Mouse (Mus musculus): ENCODE results near the gene Traf6. TPM values are rescaled to one million over a fixed set of nuclear protein-coding genes. Genes with fewer than 3 reads are reported as not detected.
A peak's percentile ranks its signal among the peaks of the same experiment; 100 is the strongest.

Gene Traf6
- 10 to 100 TPM in 1 of 4 experiments, 1 to 10 TPM in 3; 8.7 to 10.3 (median 9.0) TPM for total RNA-seq (2022)

GRCm38 (mm10) chr2:101678236-101679021 is at the start of gene Traf6:
TSS of gene Traf6 (plus strand) at chr2:101678429.
- DNase-seq (ENCODE audit: low spot score) = peak; percentile 85

DNA sequence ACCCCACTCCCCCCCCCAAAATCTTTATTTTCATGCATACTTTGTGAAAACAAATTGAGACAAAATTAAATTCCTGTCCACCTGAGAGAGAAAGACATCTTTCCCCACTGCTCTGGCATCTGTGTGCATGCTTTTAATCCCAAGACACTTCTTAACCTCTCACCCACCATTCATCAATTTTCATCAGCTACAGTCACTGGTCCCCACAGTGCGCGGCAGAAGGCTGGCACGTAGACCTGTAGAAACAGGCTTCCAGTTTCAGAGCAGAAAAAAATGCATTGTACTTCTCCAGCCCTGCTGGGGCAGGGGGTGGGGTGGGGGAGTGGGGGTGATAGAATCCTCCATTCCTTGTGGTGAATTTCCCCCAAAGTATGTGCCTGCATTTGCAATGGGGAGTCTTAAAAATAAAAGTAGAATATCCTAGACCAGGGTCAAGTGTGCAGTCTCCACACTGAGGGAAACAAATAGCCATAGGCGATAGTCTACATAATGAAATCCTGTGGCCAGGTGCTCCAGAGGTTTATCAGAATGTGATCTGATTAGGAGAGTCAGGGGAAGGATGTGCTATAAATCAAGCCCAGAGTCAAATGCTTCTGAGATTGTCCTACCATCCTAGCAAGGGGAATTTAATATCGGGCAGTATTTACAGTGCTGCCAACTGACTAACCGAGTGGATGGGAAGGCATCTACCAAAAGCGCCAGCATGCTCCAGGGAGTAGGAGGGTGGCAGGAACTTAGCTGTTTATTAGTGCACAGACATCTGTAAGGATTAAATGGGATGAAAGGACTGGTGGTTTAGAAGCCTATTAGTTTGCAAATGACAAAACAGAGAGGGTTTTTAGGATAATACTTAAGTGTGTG is 39.0 kb upstream of the Traf6 start:
- DNase-seq (ENCODE audit: low spot score) = no peak

DNA sequence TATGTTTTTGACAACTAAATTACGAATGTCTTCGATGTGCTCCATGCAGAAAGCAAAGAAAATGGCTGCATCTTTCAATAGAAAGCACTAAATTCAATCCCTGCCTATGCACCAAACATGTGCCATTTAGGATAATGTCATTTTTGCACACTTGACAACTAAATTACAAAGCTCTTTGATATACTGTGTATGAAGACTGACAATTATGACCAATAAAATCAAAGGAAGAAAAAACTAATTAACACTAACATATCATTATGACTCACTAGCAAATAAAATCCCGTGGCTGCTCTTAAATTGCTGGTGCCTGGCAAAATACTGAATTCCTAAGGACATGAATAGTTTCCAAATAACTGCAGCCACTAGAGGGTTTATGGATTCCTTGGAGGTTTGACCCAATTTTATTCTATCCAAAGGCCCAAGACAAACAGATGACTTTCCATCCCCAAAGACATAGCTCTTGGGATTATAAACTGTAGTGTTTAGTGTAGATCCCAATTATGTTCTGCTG is 38.3 kb upstream of the Traf6 start:
- DNase-seq (ENCODE audit: low spot score) = no peak

GRCm38 (mm10) chr2:101645841-101646240 is 32.4 kb upstream of the Traf6 start:
- DNase-seq (ENCODE audit: low spot score) = no peak

GRCm38 (mm10) chr2:101648361-101648760 is 29.9 kb upstream of the Traf6 start:
- DNase-seq (ENCODE audit: low spot score) = no peak

GRCm38 (mm10) chr2:101649114-101649671 is 29.0 kb upstream of the Traf6 start, which contains the start of the genes Rag1 and B230118H07Rik:
TSS of gene Rag1 (minus strand) at chr2:101649501.
TSS of gene B230118H07Rik (minus strand) at chr2:101649532.
- DNase-seq (ENCODE audit: low spot score) = no peak

DNA sequence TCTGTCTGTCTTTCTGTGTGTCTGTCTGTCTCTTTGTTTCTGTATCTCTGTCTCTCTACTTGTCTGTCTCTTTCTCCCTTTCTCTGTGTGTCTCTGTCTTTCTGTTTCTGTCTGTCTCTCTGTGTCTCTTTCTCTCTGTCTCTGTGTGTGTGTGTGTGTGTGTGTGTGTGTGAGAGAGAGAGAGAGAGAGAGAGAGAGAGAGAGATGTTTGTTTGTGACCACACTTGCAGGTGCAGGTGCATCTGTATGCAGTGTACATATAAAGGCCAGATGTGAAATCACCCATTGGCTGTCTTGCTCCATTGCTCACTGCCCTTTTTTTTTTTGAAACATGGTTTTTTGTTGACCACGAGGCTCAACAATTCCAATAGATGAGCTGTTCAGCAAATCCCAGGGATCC is 27.8 kb upstream of the Traf6 start:
- no peak for DNase-seq (ENCODE audit: low spot score)

DNA sequence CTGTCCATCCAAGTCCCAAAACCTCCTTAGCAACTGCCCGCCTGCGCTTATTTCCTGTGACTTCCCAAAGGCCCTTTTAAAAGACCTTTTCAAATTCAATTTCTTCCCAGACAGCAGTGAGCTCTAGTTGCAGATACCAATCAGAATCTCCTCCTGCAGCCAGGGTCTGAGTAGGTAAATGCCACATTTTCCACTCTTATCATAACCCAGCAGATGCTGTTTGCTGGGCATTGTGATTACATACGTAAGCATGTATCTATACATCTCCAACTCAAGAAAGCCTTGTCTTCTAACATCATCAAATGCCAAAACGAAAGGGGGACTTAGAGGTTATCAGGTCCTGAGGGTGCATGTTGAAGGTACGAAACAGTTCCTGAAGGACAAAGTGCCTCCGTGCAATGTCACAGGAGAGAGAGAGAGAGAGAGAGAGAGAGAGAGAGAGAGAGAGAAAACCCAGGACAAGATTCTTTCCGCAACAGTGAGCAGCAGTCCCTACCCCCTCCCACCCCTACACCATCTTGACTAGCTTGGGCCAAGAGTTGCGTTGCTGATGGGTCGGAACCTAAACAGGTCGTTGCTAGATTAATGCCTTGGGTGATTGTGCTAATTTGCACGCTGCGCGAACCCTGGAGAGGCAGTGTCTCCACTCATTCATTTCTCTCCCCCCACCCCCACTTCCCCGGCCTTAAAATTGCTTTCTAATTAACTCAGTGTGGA is 25.9 kb upstream of the Traf6 start:
- DNase-seq (ENCODE audit: low spot score) = no peak

- peak; percentile 63 for DNase-seq (ENCODE audit: low spot score)
Observed at GRCm38 (mm10) chr2:101652921-101653597, 25.2 kb upstream of the Traf6 start.

DNA sequence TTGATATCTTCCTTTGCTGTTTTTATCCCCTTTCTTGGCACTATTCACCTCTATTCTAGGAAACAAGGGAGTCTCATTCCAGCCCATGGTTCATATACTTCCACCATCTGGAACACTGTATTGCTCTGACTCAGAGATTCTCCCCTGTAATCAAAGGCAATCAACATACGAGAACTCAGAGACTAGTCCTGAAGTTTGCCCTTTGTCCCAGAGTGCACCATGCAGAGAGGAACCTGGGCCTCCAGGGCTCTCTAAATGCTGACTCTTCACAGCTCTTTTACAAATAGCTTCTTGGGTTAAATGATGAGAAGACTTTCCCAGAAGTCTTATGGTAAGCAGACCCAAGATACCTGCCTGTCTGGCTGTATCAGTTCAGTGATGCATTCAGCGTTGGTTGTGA is 17.7 kb upstream of the Traf6 start:
- DNase-seq (ENCODE audit: low spot score) = no peak

- peak; percentile 78 for DNase-seq (ENCODE audit: low spot score)
Observed at GRCm38 (mm10) chr2:101665058-101665702, 13.0 kb upstream of the Traf6 start.

GRCm38 (mm10) chr2:101665703-101666092 is 12.5 kb upstream of the Traf6 start:
- DNase-seq (ENCODE audit: low spot score) = no peak

DNA sequence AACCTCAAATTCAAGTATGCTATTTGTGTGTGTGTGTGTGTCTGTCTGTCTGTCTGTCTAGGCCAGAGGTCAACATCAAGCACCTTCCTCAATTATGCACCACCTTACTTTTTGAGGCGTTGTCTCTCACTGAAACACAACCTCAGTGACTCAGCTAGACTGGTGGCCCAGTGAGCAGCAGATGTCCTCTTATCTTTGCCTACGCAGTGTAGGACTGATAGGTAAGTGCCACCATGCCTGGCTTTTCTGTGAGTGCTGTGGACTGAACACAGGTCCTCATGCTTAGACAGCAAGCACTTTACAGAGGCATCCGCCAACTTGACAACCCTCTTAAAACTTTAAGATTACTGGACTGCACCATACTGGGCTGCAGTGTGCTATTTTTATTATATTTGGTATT is 9.5 kb upstream of the Traf6 start:
- DNase-seq (ENCODE audit: low spot score) = no peak

GRCm38 (mm10) chr2:101673547-101673946 is 4.7 kb upstream of the Traf6 start:
- no peak for DNase-seq (ENCODE audit: low spot score)

DNA sequence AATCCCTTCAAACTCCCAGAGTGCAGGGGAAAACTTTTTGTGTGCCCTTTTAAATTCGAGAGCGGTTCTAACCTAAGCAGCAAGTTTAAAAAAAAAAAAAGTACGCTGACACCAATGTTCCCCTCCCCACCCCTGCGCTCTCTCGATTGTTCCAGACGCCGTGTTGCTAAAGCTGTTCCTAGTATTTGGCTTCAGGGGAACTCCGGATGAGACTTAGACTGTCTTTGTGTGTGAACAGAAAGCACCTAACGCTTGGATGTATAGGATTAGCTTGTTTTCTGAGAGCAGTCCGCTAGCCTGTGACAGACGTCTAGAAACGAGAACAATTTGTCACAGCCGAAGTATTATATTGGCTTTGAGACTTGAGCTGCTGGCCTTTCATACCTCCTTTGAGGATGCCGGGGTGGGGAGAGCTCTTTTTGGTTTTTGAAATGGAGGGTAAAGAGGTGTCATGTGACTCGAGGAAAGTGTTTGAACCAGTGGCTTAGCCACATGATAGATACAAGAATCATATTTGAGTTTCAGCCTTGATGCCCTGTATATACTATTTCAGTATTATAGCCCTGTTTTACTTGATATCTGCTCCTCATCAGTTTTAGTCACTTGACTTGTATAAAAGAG is 1.0 kb downstream of the Traf6 start:
- peak; percentile 6 for DNase-seq (ENCODE audit: low spot score)

DNA sequence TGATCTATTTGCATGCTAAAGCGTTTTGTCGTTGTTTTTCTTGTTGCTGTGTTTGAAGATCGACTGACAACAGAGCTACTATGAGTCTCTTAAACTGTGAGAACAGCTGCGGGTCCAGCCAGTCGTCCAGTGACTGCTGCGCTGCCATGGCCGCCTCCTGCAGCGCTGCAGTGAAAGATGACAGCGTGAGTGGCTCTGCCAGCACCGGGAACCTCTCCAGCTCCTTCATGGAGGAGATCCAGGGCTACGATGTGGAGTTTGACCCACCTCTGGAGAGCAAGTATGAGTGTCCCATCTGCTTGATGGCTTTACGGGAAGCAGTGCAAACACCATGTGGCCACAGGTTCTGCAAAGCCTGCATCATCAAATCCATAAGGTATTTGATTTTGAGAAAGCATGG is 6.2 kb downstream of the Traf6 start:
- peak; percentile 24 for DNase-seq (ENCODE audit: low spot score)

DNA sequence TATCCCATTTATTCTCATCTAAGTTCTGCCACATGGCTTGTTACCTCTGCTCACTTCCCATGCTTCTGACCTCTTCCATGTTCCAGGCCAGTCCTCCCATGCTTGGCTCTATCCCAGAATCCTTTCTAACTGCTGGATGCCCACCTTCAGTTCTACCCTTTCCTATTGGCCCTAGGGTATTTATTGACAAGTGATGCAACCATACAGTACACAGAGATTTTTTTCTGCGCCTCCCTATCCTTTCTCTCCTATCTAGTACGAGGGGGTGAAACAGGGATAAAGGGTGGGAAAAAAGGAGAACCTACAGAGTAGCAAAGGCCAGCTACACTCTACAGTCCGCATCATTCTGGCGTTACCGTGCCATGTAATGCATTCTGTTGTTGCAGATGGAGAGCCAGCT is 9.8 kb downstream of the Traf6 start:
- DNase-seq (ENCODE audit: low spot score) = no peak

DNA sequence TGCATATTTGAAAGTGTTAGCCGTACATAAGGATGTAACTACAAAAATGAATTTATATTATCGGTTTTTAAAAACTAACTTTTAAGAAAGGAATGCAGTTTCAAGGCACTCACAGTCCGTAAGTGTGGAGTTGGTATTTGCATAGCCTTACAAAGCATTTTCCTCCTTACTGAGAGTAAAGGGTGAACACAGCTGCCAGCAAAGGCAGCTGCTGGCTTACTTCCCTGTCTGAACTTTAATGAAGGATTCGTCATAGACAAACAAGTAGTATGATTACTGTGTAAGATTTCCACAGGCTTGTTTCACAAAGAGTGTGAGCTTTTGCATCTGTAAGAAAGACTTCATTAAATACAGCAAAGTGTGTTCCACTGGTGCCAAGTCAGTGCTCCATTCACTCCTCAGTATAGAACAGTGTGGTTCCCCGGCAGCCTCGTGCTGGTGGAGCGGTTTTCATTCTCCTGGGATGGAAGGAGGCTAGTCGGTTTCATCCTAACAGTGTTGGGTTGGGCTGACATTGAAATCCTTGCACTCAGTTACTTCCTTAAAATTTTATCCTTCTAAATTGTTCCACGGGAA is 12.1 kb downstream of the Traf6 start:
- DNase-seq (ENCODE audit: low spot score) = no peak

DNA sequence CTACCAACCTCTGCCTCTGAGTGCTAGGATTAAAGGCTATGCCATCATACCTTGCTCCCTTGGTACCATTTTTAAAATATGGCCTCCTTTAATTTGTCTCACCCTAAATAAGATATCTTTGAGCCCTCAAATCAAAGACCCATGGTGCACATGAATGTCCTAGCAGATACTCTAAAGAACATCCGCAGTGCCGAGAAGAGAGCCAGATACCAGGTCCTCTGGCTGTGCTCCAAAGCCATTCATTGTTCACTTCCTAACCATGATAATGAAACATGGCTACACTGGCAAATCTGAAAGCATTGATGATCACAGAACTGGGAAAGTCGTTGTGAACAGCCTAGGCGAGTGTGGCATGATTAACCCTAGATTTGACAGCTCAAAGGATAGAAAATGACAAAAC is 14.8 kb downstream of the Traf6 start:
- DNase-seq (ENCODE audit: low spot score) = no peak

Measured in heart, adult 8-10 months (tissue).